Mouse (Mus musculus) lung, adult 2 months (tissue): ENCODE measurements at regions not wholly inside any gene's neighbourhood (a gene's known extent, or its start where the extent isn't known, plus 50 kb on each side); places are given as distances from the start of the nearest gene placed in this dataset.

ENCODE experiments used
- DNase-seq: peaks from one replicate; pipeline ENCODE4 v3.0.0; 2022
- H3K4me1 ChIP-seq: fragments of 200-500 bp; 2 replicates; pipeline ENCODE4 v1.6.1; 2011; ENCODE audit warnings: low read length; ENCODE audit not compliant: control insufficient read depth, insufficient read depth
- H3K4me3 ChIP-seq: fragments of 200-500 bp; replicated peaks from 2 replicates; pipeline ENCODE3; 2011; ENCODE audit warnings: low read depth, mild to moderate bottlenecking, control low read depth, low read length; ENCODE audit errors: extremely low read depth
- CTCF ChIP-seq: fragments of 200-500 bp; IDR thresholded peaks from 2 replicates; pipeline ENCODE4 v1.5.1; 2011; ENCODE audit warnings: mild to moderate bottlenecking, low read length, control low read depth; ENCODE audit not compliant: insufficient read depth
- POLR2A ChIP-seq: fragments of 200-500 bp; IDR thresholded peaks from 2 replicates; pipeline ENCODE4 v1.6.1; 2011; ENCODE audit warnings: low read depth, mild to moderate bottlenecking, control low read depth, low read length, borderline replicate concordance; ENCODE audit errors: extremely low read depth
- WGBS: fragments of 180-500 bp; shearing (Covaris S2); methylation state at CpG from one replicate; pipeline ENCODE4 v1.1.7; 2018; 5-methylcytosine and 5-hydroxymethylcytosine counted together

DNA sequence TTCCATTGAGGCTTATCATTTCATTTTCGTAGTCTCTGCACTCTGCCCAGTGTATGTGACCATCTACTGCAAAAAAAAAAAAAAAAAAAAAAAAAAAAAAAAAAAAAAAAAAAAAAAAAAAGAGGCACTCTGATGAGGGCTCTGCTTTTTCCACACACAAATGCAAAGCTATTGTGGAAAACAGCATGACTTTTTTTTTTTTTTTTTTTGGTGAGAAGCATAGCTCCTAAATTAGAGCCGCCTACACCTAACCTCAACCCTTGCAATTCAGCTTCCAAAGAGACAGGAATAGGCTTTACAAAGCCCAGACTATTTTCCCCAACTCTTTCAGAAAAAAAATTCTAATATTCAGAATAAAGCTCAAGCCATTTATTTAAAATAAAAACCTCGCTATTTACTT is 54.0 kb upstream of the B430305J03Rik start:
- no peak for DNase-seq
- no peak overlapping the region for H3K4me3 ChIP-seq
- H3K4me1 ChIP-seq, result no peaks in the 10 kb centered on the region; the same call in 1 of the 2 replicates
- TF ChIP-seq POLR2A (no peak), CTCF (no peak)
- 81% methylated on average over 3 of the region's 3 CpGs for WGBS

DNA sequence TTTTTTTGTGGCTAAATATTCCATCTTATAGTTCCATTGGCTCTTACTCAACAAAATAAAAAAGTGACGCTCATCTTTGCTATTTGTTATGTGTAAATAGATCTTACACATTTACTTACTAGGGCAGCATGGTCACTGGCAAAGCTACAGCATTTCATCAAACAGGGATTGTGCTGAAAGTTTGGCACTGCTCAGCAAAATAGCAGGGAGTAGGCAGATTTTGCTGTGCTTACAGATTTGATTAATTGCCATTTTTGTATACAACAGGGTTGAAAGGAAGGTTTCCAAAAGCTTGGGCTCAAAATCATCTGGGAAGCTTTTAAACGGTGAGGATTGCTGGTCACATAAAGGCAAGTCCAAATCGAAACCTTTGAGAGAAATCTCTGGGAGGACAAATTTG is 52.3 kb upstream of the B430305J03Rik start:
- WGBS, result 67% methylated on average over 3 of the region's 3 CpGs
- TF ChIP-seq POLR2A (no peak), CTCF (no peak)
- Histone ChIP-seq H3K4me3 (no peak overlapping the region), H3K4me1 (no peaks in the 10 kb centered on the region; the same call in 1 of the 2 replicates)
- DNase-seq, result no peak
